Comparison of ENCODE assay signal across 8 mouse cellular contexts in the genomic region with DNA sequence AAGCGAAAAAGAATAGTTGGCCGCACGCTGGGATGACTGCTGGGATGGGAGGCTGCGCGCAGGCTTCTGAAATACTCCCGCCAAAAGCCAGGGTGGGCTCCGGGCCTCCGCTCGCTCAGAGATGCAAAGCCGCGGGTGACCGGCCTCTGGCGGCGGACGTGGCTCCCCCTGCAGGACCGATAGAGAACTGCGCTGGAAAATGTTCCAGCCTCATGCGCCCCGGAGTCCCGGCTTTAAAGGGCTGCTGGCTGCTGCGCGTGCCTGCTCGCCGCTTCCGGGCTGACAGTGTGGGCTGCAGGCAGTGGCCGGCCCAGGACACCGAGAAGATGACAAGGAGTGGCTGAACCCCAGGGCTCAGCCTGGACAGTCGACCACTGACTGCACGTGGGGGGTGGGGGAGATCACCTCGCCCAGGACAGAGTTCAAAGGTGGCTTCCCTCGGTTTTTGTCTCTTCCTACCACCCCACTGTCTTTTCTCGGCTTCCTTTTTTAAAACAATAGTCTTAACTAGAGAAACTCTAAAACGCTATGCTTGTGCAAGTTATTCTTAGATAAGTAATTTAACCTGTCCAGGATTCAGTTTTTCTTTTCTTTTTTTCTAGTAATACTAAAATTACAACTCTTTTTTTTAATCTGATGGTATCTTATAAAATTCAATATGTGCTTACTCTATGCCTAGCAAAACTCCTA. TPM values are rescaled to one million over a fixed set of nuclear protein-coding genes. Genes with fewer than 3 reads are reported as not detected.
DNase-seq lines count a peak whose midpoint lies in the region; ATAC-seq lines count a peak whose summit lies in the region.

No protein-coding gene starts in this region.

- ATAC-seq in intestine, embryonic 16.5 days = peak; percentile 71

- no peak overlapping the region for H3K27ac ChIP-seq in intestine, embryonic 16.5 days (ENCODE audit: low read length)

- H3K4me2 ChIP-seq in intestine, embryonic 16.5 days (ENCODE audit: low read depth, low read length) = peak overlapping the region; percentile 75

- peak overlapping the region; percentile 40 for H3K4me3 ChIP-seq in intestine, embryonic 16.5 days (ENCODE audit: low read length)

- peak; percentile 78 for DNase-seq in adrenal gland, adult 8-10 months
- DNase-seq in embryo, embryonic 11.5 days (ENCODE audit: low read depth, low spot score) = peak; percentile 70
- DNase-seq in gastrocnemius, postnatal 36 days = peak; percentile 69 to 85
- peak; percentile 79 to 82 for DNase-seq in left cerebral cortex, postnatal 25 days (ENCODE audit: low spot score in 2 of 2)
- peak; percentile 90 for DNase-seq in mesoderm, embryonic 11.5 days (ENCODE audit: low read depth, low spot score)
- peak; percentile 85 for DNase-seq in right cerebral cortex, postnatal 25 days
- peak; percentile 76 to 86 for DNase-seq in urinary bladder, postnatal 36 days (ENCODE audit: low spot score in 2 of 2)

- intact Hi-C loops in gastrocnemius, postnatal 36 days (cut with DNase I) = no loop called here
- intact Hi-C loops in left cerebral cortex, postnatal 25 days (cut with DNase I) = no loop called here

- no peaks in the 10 kb centered on the region for H3K9me3 ChIP-seq in intestine, embryonic 16.5 days (ENCODE audit: control insufficient read depth, low read length)

- H3K36me3 ChIP-seq in intestine, embryonic 16.5 days (ENCODE audit: control insufficient read depth, insufficient read depth, low read length) = no peaks in the 10 kb centered on the region

- H3K9ac ChIP-seq in intestine, embryonic 16.5 days (ENCODE audit: low read depth, low read length) = peak overlapping the region; percentile 56

- peaks cover 16% of the 10 kb centered on the region for H3K27me3 ChIP-seq in intestine, embryonic 16.5 days (replicated peaks; ENCODE audit: control insufficient read depth, insufficient read depth, low read length)

- peaks cover 12% of the 10 kb centered on the region; the same call in 1 of the 2 replicates for H3K4me1 ChIP-seq in intestine, embryonic 16.5 days (ENCODE audit: control insufficient read depth, insufficient read depth, low read length)

- 1% methylated on average over 33 of the region's 33 CpGs for WGBS in intestine, embryonic 16.5 days

RNA-seq across cellular contexts. Expression of a gene that starts 46.5 kb away (rescaled TPM):
- total RNA-seq in adrenal gland, adult 8-10 months (2022) = 10 to 100 TPM; 13.5 to 19.7 (median 16.7) TPM
- 1 to 10 TPM; 2.6 to 2.9 TPM for total RNA-seq in gastrocnemius, postnatal 36 days (2021)
- 16.1 and 16.6 TPM in 2 replicates for polyA plus RNA-seq in intestine, embryonic 16.5 days (2015; fragmentation: Nextera tagmentation; extraction: Ambion mirVana)
- total RNA-seq in left cerebral cortex, postnatal 25 days (2021) = 1 to 10 TPM; 2.3 to 2.5 TPM

RNA-seq across cellular contexts. Expression of a gene that starts 56.4 kb away (rescaled TPM):
- total RNA-seq in adrenal gland, adult 8-10 months (2022) = 10 to 100 TPM; 22.5 to 26.5 (median 23.2) TPM
- total RNA-seq in gastrocnemius, postnatal 36 days (2021) = 1 to 10 TPM; 3.3 to 4.6 TPM
- polyA plus RNA-seq in intestine, embryonic 16.5 days (2015; fragmentation: Nextera tagmentation; extraction: Ambion mirVana) = 37.6 and 39.9 TPM in 2 replicates
- total RNA-seq in left cerebral cortex, postnatal 25 days (2021) = 10 to 100 TPM; 50.5 to 51.0 TPM

Comparison
In these comparisons a context has a peak if more than half of its experiments do, and no peak if none do; other contexts are left out.
1. RNA of a gene that starts 56.4 kb away (total RNA-seq): 50.5 to 51.0 TPM in left cerebral cortex, postnatal 25 days and 22.5 to 26.5 TPM in adrenal gland, adult 8-10 months; 3.3 to 4.6 TPM in gastrocnemius, postnatal 36 days; every median in the first group is over 4 times any median in the second.
2. Peak in every context shown above with its lines, with median percentiles within 50 percentile points of each other: DNase-seq.